22 mouse cellular contexts compared by ENCODE assay signal in genomic region chr11:118298810-118299209, GRCm38 (mm10). TPM values are rescaled to one million over a fixed set of nuclear protein-coding genes. Genes with fewer than 3 reads are reported as not detected.
DNase-seq lines count a peak whose midpoint lies in the region; ATAC-seq and TF ChIP-seq lines count a peak whose summit lies in the region.
"Had no signal": no experiment of that assay in that cellular context is flagged by ENCODE, and none has a peak within 500 bp of the region (broad histone marks: within the 10 kb centered on the region; RNA-seq: fewer than 3 reads in every experiment).

No protein-coding gene starts in this region.

- TF ChIP-seq CTCF in gastrocnemius, adult 2 months (IDR thresholded peaks at IDR 0.05) = no peak

- no peaks in the 10 kb centered on the region for H3K27me3 ChIP-seq in liver, embryonic 16.5 days (ENCODE audit: control insufficient read depth, insufficient read depth, low read depth, low read length)
- H3K27me3 ChIP-seq: midbrain, embryonic 12.5 days had no signal

- 61% methylated on average over 2 of the region's 2 CpGs for WGBS in liver, embryonic 16.5 days (ENCODE audit: insufficient replicate concordance)

- peak; percentile 28 for DNase-seq in gastrocnemius, adult 2 months
- DNase-seq in gastrocnemius, postnatal 36 days = no peak
- DNase-seq in 3134 (ENCODE audit: extremely low read depth, insufficient read length, low spot score) = peak; percentile 60
- DNase-seq in thymus, postnatal 25 days = no peak
- no peak for DNase-seq in embryo, embryonic 11 days
- DNase-seq in heart, postnatal 25 days (ENCODE audit: low spot score) = no peak
- DNase-seq: adrenal gland, postnatal 25 days; cerebellum, adult 9-10 months; gastrocnemius, postnatal 25 days; heart, postnatal 4 days; kidney, postnatal 10 days; layer of hippocampus, adult 9-11 months; lung, adult 2 months; right cerebral cortex, adult 18-20 months; spleen, adult 18-20 months had no signal

- no peak overlapping the region for H3K27ac ChIP-seq in gastrocnemius, adult 2 months
- no peak overlapping the region for H3K27ac ChIP-seq in liver, embryonic 16.5 days (ENCODE audit: low read length)
- H3K27ac ChIP-seq: midbrain, embryonic 12.5 days had no signal

- no peaks in the 10 kb centered on the region for H3K4me1 ChIP-seq in liver, embryonic 16.5 days (ENCODE audit: control insufficient read depth, low read depth, low read length)
- H3K4me1 ChIP-seq: midbrain, embryonic 12.5 days had no signal

- no peak overlapping the region for H3K4me2 ChIP-seq in liver, embryonic 16.5 days (ENCODE audit: low read depth, low read length)
- H3K4me2 ChIP-seq: heart, embryonic 11.5 days; midbrain, embryonic 12.5 days had no signal

- H3K9me3 ChIP-seq in liver, embryonic 16.5 days (replicated peaks; ENCODE audit: control insufficient read depth, low read length) = no peaks in the 10 kb centered on the region
- H3K9me3 ChIP-seq: G1E; midbrain, embryonic 12.5 days had no signal

- H3K9ac ChIP-seq in liver, embryonic 16.5 days (ENCODE audit: low read depth, low read length) = no peak overlapping the region
- H3K9ac ChIP-seq: midbrain, embryonic 12.5 days had no signal

- H3K4me3 ChIP-seq in gastrocnemius, adult 2 months = no peak overlapping the region
- no peak overlapping the region for H3K4me3 ChIP-seq in liver, embryonic 16.5 days (ENCODE audit: low read depth, low read length)
- H3K4me3 ChIP-seq: erythroblast, embryonic 14.5 days; midbrain, embryonic 12.5 days had no signal

- no peaks in the 10 kb centered on the region for H3K36me3 ChIP-seq in liver, embryonic 16.5 days (ENCODE audit: control insufficient read depth, insufficient read depth)
- H3K36me3 ChIP-seq: G1E had no signal

- peak; percentile 50; the same call in 1 of the 2 replicates for ATAC-seq in erythroblast, adult 5-6 weeks (replicated peaks; ENCODE audit: low FRiP score, poor library complexity, severe bottlenecking)
- peak; percentile 47; the same call in 1 of the 2 replicates for ATAC-seq in liver, embryonic 16.5 days (ENCODE audit: low read depth)
- ATAC-seq: activated CD4-positive, CD25-positive, alpha-beta regulatory T cell, adult 4 months had no signal

- intact Hi-C loops in gastrocnemius, adult 2 months (cut with DNase I) = no loop called here
- intact Hi-C loops in gastrocnemius, postnatal 36 days (cut with DNase I) = no loop called here
- intact Hi-C loops in heart, postnatal 25 days (cut with DNase I) = no loop called here

RNA-seq across cellular contexts. Expression of gene Usp36, which starts 8.8 kb away (rescaled TPM):
- total RNA-seq in gastrocnemius, adult 2 months (2021) = 10 to 100 TPM; 15.7 to 17.4 TPM
- total RNA-seq in gastrocnemius, postnatal 36 days (2021) = 10 to 100 TPM; 11.1 to 14.7 TPM
- total RNA-seq in erythroblast, adult 5-6 weeks (2015; ENCODE audit: low replicate concordance) = 2.1 and 4.6 TPM in 2 replicates
- total RNA-seq in erythroblast, adult 5-6 weeks (2017; ENCODE audit: low replicate concordance) = 1.3 and 2.7 TPM in 2 replicates
- 4.9 and 5.7 TPM in 2 replicates for polyA plus RNA-seq in liver, embryonic 16.5 days (2015; fragmentation: Nextera tagmentation; extraction: Ambion mirVana)
- total RNA-seq in heart, postnatal 25 days (2021) = 10 to 100 TPM; 12.0 to 14.5 TPM

RNA-seq across cellular contexts. Expression of gene Cep295nl, which starts 43.5 kb away (rescaled TPM):
- total RNA-seq in gastrocnemius, adult 2 months (2021) = 1 to 10 TPM; 1.0 to 1.1 TPM
- total RNA-seq in gastrocnemius, postnatal 36 days (2021) = 1 to 10 TPM; 1.2 to 1.3 TPM
- total RNA-seq in erythroblast, adult 5-6 weeks (2015; ENCODE audit: low replicate concordance) = 1.0 TPM in 1 of 2 replicates, not detected in the other
- total RNA-seq in erythroblast, adult 5-6 weeks (2017; ENCODE audit: low replicate concordance) = not detected in 2 replicates
- not detected in 2 replicates for polyA plus RNA-seq in liver, embryonic 16.5 days (2015; fragmentation: Nextera tagmentation; extraction: Ambion mirVana)
- total RNA-seq in heart, postnatal 25 days (2021) = 1 to 10 TPM in 1 of 2 experiments, under 1 TPM in 1; 0.84 to 1.1 TPM
- polyA plus RNA-seq: erythroblast, embryonic 14.5 days; G1E had no signal

RNA-seq across cellular contexts. Expression of gene Cyth1, which starts 50.4 kb away (rescaled TPM):
- total RNA-seq in gastrocnemius, adult 2 months (2021) = 10 to 100 TPM; 28.6 to 49.6 TPM
- 10 to 100 TPM; 33.5 to 34.7 TPM for total RNA-seq in gastrocnemius, postnatal 36 days (2021)
- 2.7 and 6.0 TPM in 2 replicates for total RNA-seq in erythroblast, adult 5-6 weeks (2015; ENCODE audit: low replicate concordance)
- 3.6 and 14.4 TPM in 2 replicates for total RNA-seq in erythroblast, adult 5-6 weeks (2017; ENCODE audit: low replicate concordance)
- 3.9 and 4.1 TPM in 2 replicates for polyA plus RNA-seq in liver, embryonic 16.5 days (2015; fragmentation: Nextera tagmentation; extraction: Ambion mirVana)
- total RNA-seq in heart, postnatal 25 days (2021) = 10 to 100 TPM; 48.9 to 53.8 TPM

RNA-seq across cellular contexts. Expression of gene Timp2, which starts 56.7 kb away (rescaled TPM):
- total RNA-seq in gastrocnemius, adult 2 months (2021) = 100 to 1,000 TPM in 1 of 2 experiments, 10 to 100 TPM in 1; 70.1 to 115 TPM
- total RNA-seq in gastrocnemius, postnatal 36 days (2021) = 10 to 100 TPM; 73.9 to 92.0 TPM
- total RNA-seq in erythroblast, adult 5-6 weeks (2015; ENCODE audit: low replicate concordance) = 4.8 and 12.9 TPM in 2 replicates
- total RNA-seq in erythroblast, adult 5-6 weeks (2017; ENCODE audit: low replicate concordance) = 8.3 and 11.3 TPM in 2 replicates
- polyA plus RNA-seq in liver, embryonic 16.5 days (2015; fragmentation: Nextera tagmentation; extraction: Ambion mirVana) = 5.1 and 6.1 TPM in 2 replicates
- 100 to 1,000 TPM; 121 to 138 TPM for total RNA-seq in heart, postnatal 25 days (2021)
- total RNA-seq: G1E had no signal
- polyA plus RNA-seq: G1E had no signal

Comparison
In these comparisons a context has a peak if more than half of its experiments do, and no peak if none do; other contexts are left out.
1. DNase-seq: peak in gastrocnemius, adult 2 months (single experiment) and 3134 (single experiment); none in gastrocnemius, postnatal 36 days (0 of 2), thymus, postnatal 25 days (single experiment), embryo, embryonic 11 days (single experiment) and heart, postnatal 25 days (single experiment).